Mouse (Mus musculus): ENCODE results near the gene Hfe2. TPM values are rescaled to one million over a fixed set of nuclear protein-coding genes. Genes with fewer than 3 reads are reported as not detected.
A peak's percentile ranks its signal among the peaks of the same experiment; 100 is the strongest.

Gene Hfe2
- total RNA-seq, 2 experiments from 2014 or later: 1.1 TPM

DNA sequence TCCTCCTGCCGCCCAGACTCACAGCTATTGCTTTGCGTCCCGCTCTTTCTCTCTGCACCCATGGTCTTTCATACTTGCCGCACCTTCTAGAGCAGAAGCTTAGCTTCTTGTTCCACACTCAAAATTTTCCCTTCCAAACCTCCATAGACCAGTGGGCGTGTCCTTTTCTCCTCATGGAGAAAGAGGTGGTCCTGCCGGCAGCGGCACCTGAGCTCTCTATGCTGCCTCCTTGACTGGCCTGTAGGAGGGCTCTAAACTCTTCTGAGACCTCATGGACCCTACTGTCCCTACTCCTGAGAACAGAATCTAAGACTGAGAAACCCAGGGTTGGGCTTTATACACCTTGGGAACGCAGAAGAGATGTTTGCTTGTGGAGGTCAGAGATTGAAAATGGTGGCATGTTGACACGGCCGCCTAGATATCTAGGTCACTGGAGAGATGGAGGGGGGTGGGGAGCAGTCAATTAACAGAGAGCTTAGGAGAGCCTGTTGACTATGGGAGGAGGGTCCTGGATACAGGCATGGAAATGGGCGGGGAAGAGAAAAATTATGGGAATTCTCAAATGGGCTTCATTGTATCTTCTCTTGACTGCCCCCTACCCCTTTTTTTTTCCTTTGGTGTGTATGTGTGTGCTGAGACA, 45.1 kb downstream of the Hfe2 start:
- no peak for DNase-seq
- intact Hi-C loops (cut with DNase I): no loop called here

DNA sequence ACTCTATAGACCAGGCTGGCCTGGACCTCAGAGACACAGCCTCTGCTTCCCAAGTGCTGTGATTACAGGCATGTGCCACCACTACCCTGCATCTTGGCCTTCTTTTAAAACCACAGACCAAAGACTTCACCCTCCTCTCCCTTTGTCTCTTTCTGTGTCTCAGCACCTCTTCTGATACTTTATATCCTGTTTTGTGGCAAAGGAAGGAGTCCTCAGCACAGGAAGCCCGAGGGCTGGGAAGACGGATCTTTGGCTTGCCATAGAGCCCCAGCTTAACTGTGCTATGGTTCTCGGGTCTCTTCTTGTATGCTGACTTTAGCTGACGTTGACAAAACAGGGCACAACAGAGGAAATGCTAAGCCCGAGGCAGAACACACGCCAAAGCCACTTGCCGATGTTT, 45.7 kb downstream of the Hfe2 start:
- no peak for DNase-seq
- intact Hi-C loops (cut with DNase I): no loop called here

DNA sequence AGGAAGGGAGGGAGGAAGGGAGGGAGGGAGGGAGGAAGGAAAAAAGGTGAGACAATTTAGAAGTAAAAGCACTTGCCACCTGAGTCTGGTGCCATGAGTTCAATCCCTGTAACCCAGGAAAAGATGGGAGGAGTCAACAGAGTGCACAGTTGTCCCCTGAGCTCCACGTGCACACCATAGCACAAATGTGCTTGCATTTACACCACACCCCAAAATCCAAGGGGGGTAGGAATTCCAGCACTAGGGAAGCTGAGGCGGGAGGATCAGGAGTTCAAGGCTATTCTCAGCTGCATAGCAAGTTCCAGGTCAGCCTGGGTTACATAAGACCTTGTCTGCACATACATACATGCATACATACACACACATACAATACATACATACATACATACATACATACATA, 46.4 kb downstream of the Hfe2 start:
- DNase-seq: no peak
- intact Hi-C loops (cut with DNase I): no loop called here

DNA sequence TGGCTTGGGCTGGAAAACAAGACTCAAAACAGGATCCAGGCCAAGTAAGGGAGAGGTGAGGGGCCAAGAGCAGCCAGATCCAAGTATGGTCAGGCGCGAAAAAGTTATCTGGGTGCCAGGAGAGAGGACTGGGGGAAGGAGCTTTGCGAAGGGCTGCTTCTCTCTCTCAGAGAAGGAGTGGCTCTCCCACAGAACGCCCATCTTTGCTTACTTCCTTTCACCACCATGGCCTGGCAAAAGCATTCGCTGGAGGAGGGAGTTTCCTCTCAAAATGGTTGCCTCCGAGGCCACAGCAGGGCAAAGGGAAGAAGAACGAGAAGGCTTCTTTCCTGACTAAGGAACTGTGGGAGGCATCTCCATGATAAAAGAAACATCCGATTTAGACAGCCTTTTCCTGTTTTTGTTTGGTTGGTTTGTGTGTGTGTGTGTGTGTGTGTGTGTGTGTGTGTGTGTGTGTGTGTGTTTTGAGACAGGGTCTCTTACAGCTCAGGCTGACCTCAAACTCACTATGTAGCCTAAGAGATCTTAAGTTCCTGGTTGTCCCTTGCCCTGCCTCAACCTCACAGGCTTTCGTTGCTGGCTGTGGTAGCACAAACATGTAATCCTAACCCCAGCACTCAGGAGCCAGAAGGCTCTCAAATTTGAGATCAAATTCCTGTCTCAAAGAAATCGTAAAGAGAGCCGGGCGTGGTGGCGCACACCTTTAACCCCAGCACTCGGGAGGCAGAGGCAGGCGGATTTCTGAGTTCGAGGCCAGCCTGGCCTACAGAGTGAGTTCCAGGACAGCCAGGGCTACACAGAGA, 47.1 kb downstream of the Hfe2 start:
- DNase-seq: no peak
- intact Hi-C loops (cut with DNase I): no loop called here

DNA sequence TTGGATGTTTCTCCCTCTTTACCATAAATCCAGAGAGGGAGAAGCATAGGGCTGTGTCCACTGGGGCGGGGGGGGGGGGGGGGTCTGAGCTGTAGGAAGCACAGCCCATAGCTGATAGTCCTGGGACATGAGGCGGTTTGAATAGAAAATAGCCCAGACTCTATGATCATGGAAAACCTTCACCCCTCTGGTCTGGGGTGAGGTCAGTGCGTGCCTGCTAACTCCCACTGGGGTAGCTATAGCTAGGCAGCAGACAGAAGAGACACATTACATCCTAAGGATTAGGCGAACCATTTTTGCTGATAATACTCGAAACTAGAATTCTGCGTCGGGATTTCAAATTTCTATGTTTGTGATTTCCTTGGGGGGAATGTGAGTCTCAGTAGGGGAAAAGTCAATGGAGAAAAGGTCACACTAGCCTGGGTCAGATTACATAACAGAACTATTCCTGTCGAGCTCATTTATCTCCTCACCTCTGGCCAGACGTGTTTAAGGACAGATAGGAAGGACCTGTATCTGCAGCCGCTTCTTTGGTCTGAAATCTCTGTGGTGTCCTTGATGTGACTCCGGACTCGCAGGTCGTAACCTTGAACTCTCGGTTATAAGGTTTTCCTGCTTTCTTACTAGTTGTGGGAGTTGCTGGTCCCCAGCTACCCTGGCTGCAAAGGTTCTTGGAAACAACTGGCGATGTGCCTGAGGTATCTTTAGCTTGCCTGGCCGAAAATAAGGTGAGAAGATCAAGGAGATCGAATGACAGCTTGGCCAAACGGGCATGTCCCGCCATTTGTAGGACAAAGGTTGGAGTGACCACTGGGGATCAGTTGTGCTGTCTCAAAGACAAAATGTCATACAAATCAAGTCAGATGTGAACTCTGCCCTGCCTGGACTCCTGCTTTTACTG, 48.9 kb downstream of the Hfe2 start:
- intact Hi-C loops (cut with DNase I): no loop called here

DNA sequence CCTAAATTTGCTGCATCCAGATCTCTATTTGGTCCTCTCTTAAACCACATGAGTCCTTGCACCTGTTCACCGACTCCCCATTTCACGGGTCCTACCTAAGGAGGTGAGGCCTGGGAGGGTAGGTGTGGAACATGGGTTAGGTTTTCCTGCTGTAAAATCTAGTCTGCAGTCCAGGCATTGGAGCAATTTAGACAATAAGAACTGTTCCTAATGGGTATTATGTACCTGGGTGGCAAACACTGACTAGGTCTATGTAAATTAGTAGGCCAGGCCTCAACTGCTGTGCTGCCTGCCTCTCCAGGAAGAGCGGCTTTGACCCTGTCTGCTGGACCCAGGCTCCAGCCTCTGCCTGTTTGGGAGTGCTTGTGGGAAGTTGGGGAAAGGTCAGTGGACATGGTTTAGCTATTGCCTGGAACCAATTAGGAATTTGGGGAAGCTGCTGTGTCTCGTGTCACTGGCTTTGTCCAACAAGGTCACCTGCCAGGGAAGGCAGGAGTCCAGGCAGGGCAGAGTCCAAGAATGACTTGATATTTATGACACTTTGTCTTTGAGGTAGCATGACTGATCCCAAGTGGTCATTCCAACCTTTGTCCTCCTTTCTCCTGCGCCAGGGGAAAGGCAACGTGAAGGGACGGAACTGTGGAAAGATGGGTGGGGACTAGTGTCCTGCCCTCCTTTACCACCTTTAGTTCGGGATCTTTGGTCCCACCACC, 50.5 kb downstream of the Hfe2 start:
- intact Hi-C loops (cut with DNase I): no loop called here
- no peak for DNase-seq

More for the DNA sequence above, 48.9 kb downstream of the Hfe2 start:
- DNase-seq: no peak

DNA sequence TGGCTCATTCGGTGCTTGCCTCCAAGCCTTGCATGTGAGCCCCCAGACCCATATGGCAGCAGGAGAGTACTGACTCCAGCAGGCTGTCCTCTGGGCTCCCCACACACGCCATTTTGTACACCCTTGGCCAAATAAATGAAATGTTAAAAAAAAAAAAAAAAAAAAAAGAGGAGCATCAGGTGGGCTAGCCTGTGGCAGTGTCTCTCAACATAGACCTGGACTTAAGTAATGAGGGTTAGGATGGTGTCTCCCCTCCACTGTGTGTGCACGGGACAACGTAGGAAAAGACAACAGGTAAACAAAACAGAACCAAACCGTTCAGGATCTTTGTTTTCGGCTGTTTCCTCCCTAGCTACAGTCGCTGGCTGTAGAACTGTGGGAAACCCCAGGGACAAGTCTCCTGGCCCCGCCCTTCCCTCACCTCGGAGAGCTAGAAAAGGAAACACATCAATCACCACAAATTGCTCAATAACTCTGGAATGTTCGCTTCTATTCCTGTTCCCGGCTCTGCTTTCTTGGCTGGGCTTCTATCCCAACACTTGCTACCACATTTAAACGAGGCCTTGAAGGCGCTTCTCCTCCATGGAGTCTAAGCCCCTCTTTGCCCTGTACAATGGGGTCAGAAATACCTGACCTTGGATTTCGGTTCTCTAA, 51.2 kb downstream of the Hfe2 start:
- DNase-seq: no peak

GRCm38 (mm10) chr3:96576690-96577541, 51.9 kb downstream of the Hfe2 start, which contains the start of gene Gm16253:
Gm16253 (plus strand) TSS chr3:96576984.
- intact Hi-C loops (cut with DNase I): loop anchor here (1.0 kb wide), 1 partner anchor 19 kb away; no protein-coding TSS in a partner anchor
- peak; percentile 75 for DNase-seq

More for the DNA sequence above, 51.2 kb downstream of the Hfe2 start:
- intact Hi-C loops (cut with DNase I): loop anchor here (1.0 kb wide), 1 partner anchor 18 kb away; no protein-coding TSS in a partner anchor

GRCm38 (mm10) chr3:96577566-96577965, 52.6 kb downstream of the Hfe2 start:
- no peak for DNase-seq
- intact Hi-C loops (cut with DNase I): no loop called here

Other genes starting within 250 kb of the Hfe2 start
- gene Fcgr1, start 231.2 kb upstream of the Hfe2 start, total RNA-seq (2021): 1 to 10 TPM in 1 of 2 experiments, under 1 TPM in 1; 0.52 to 1.2 TPM
- gene BC107364, start 72.9 kb upstream of the Hfe2 start, total RNA-seq (2021): not detected
- gene Txnip, start 32.8 kb downstream of the Hfe2 start, total RNA-seq (2021): 10 to 100 TPM; 65.2 to 69.2 TPM
- not detected for gene Gm16253, start 51.8 kb downstream of the Hfe2 start, total RNA-seq (2021)
- 10 to 100 TPM; 28.0 to 28.1 TPM for gene Polr3gl, start 69.0 kb downstream of the Hfe2 start, total RNA-seq (2021)
- 10 to 100 TPM; 32.3 to 33.0 TPM for gene Ankrd34a, start 71.5 kb downstream of the Hfe2 start, total RNA-seq (2021)
- 10 to 100 TPM; 55.2 to 64.1 TPM for gene Lix1l, start 76.0 kb downstream of the Hfe2 start, total RNA-seq (2021)
- 10 to 100 TPM; 56.5 to 66.6 TPM for gene Rbm8a, start 104.8 kb downstream of the Hfe2 start, total RNA-seq (2021)
- 10 to 100 TPM; 43.4 to 44.0 TPM for gene Pex11b, start 110.2 kb downstream of the Hfe2 start, total RNA-seq (2021)
- gene Gm42957, start 110.3 kb downstream of the Hfe2 start, total RNA-seq (2021): under 1 TPM; 0.40 to 0.52 TPM
- 1 to 10 TPM; 1.4 to 1.5 TPM for gene Itga10, start 120.4 kb downstream of the Hfe2 start, total RNA-seq (2021)
- gene Ankrd35, start 145.0 kb downstream of the Hfe2 start, total RNA-seq (2021): 1 to 10 TPM; 6.0 to 7.0 TPM
- 10 to 100 TPM; 31.9 to 36.0 TPM for gene Pias3, start 171.2 kb downstream of the Hfe2 start, total RNA-seq (2021)
- gene Nudt17, start 183.4 kb downstream of the Hfe2 start, total RNA-seq (2021): 1 to 10 TPM; 5.3 to 5.4 TPM
- 10 to 100 TPM; 27.0 to 28.0 TPM for gene Polr3c, start 202.5 kb downstream of the Hfe2 start, total RNA-seq (2021)
- 10 to 100 TPM; 44.3 to 50.0 TPM for gene Rnf115, start 202.5 kb downstream of the Hfe2 start, total RNA-seq (2021)

Measured in left cerebral cortex, postnatal 4 days (tissue).